Mouse (Mus musculus): Measurements from ENCODE around the gene Ell2.

Gene Ell2

DNA sequence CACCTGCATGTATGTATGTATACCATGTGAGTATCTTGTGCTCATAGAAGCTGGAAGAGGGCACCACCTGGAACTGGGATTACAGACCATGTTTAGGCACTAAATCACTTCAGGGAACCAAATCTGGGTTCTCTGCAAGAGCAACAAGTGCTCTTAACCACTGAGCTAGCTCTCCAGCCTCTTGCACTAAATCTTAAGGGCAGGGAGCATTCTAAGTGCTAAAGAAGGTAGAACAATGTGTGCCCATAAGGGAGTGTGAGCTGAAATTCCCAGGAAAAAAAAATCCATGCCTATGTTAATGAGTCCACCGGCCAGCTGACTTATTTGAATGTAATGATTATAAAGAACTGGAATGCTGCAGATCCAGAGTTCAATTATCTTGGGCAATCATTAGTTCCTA, 101.4 kb downstream of the Ell2 start:
- no peak for DNase-seq (ENCODE audit: extremely low spot score, low spot score)

DNA sequence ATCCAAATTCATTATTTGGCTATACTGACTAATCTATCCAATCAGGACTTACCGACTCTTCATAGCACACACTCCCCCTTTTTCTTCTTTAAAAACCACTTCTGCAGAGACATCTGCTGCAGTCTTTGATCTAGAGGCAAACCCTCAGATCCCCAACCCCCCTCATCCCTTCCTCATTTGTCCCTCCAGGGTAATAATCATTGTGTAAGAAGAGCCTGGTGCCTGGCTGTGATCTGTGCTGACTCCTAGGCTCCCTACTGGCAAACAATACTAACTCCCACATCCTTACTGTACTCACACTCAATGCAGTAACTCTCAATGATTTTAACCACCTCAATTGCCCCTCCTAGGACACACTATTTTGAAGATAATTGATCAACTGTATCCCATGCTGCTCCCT, 103.4 kb downstream of the Ell2 start:
- no peak for DNase-seq (ENCODE audit: extremely low spot score, low spot score)

DNA sequence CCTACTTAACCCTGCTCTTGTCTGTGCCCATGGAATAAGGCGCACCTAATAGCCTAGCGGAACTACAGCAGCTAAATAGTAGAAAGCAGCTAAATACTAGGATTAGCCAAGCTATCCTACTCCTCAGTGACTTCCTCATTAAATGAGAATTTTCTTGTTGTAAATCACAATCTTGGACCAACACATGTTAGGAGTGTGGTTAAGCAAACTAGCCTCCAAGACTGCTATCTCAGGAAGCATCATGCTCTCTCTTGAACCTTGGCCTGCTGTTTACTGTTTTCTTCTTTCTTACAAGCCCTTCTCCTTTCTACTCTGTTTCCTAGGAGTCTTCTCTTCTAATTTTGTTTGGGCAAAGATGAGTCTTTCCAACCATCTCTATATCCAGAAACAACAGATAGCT, 110.6 kb downstream of the Ell2 start:
- DNase-seq (ENCODE audit: extremely low spot score, low spot score) = no peak

DNA sequence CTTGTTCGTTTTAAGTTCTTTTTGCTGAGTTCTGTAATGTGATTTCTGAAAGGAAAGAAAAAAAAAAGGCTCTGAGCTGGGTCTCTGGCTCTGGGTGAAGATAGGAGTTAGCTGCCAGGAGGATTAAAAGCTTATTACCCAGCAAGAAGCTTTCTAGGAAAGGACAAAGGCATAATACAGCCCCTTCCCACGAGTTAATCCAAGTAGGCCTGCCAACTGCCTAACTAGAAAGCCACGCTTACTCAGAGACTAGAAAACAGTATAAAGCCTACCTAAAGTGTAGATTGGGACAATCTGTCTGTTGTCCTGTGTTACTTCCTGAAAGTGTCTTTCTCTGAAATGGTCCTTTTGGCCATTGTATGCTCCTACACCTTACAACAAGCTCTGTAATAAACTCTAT, 111.9 kb downstream of the Ell2 start:
- no peak for DNase-seq (ENCODE audit: extremely low spot score, low spot score)

DNA sequence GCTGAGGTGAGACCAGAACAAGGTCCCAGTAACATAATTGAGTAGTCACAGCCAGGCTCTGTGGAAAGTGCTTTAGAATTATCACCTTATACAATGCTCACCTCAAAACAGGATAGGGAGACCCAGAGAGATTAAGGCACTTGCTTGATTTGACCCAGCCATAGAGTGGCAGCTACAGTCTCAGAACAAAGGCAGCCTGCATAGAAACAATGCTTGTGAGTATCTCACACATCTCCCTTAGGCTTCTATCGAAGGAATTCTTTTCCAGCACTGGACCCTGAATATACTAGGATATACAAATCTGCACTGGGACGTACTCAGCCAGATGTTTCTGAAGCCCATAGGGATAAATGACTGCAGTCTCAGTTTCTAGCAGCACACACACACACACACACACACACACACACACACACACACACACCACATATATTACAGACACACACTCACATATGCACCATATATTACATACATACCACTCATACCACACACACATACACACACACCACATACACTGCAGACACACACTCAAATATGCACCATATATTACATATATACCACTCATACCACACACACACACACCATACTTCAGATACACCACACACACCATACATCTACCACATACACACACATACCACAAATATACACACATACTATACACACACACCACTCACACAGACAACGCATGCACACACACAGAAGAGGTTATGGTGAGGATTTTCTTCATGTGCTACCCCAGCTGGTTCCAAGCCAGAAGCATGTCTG, 112.6 kb downstream of the Ell2 start:
- DNase-seq (ENCODE audit: extremely low spot score, low spot score) = no peak

DNA sequence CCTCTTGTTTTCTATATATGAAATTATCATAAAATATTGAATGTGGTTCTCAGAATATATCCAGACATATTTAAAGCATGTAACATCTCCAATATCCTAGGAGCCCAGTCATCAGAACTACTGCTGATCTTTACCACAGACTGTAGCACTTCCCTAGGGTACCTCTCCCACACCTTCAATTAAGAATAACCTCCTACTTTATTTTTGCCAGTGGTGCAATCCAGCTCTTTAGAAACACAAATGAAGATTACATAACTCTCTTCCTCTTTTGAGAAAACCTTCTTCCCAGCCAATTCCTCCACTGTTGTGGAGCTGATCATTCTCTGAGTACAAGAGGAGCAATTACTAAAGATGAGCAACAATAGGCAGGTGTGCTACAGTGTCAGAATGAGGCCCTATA, 113.3 kb downstream of the Ell2 start:
- no peak for DNase-seq (ENCODE audit: extremely low spot score, low spot score)

Measured in neural tube, embryonic 10.5 days (tissue).